Mouse (Mus musculus) CH12.LX (cell line): ENCODE data around the gene Sat1. TPM values are rescaled to one million over a fixed set of nuclear protein-coding genes. Genes with fewer than 3 reads are reported as not detected.

Experiments
- DNase-seq: peaks from one replicate; pipeline ENCODE4 v3.0.0-alpha.2; 2013; ENCODE audit errors: extremely low read depth
- H3K27ac ChIP-seq: 2 replicates; pipeline ENCODE4 v1.5.1; 2012; ENCODE audit warnings: low read depth, mild to moderate bottlenecking, control low read depth, moderate library complexity; ENCODE audit not compliant: insufficient read depth
- H3K27me3 ChIP-seq: replicated peaks from 2 replicates; pipeline ENCODE3; 2012; ENCODE audit warnings: inconsistent platforms
- H3K36me3 ChIP-seq, 2 experiments: replicated peaks in 1 of 2; 2 replicates each; pipeline versions ENCODE3 to v1.6.1; 2012; ENCODE audit warnings: inconsistent platforms in 1 of 2, low read length in 1 of 2, mild to moderate bottlenecking in 1 of 2, mixed read lengths in 1 of 2, moderate library complexity in 1 of 2; ENCODE audit not compliant: control insufficient read depth in 1 of 2, insufficient read depth in 1 of 2
- H3K4me1 ChIP-seq, 2 experiments: 2 replicates each; pipeline ENCODE4 v1.6.1; 2012; ENCODE audit warnings: inconsistent platforms in 1 of 2, moderate library complexity in 1 of 2; ENCODE audit not compliant: insufficient read depth in 2 of 2, control insufficient read depth in 1 of 2
- H3K4me2 ChIP-seq: 2 replicates; pipeline ENCODE4 v1.6.1; 2012; ENCODE audit warnings: low read depth, mild to moderate bottlenecking, control low read depth; ENCODE audit not compliant: poor library complexity, insufficient read depth, severe bottlenecking
- H3K4me3 ChIP-seq, 3 experiments: fragments of 150-350 bp in 1 of 3; sonication (generic) in 1 of 3; replicated peaks in 1 of 3; 2 replicates each; pipeline versions ENCODE3 to v1.5.1; 2011 to 2012; ENCODE audit warnings: low read depth in 2 of 3, low read length in 2 of 3, mild to moderate bottlenecking in 2 of 3, moderate library complexity in 2 of 3, control low read depth in 1 of 3, improper control_type of control experiment in 1 of 3, inconsistent platforms in 1 of 3, mixed read lengths in 1 of 3; ENCODE audit not compliant: poor library complexity in 1 of 3
- H3K79me2 ChIP-seq: replicated peaks from 2 replicates; pipeline ENCODE4 v1.6.1; 2012; ENCODE audit warnings: mild to moderate bottlenecking, moderate library complexity; ENCODE audit not compliant: control insufficient read depth, poor library complexity, insufficient read depth, severe bottlenecking; ENCODE audit errors: extremely low read depth
- H3K9ac ChIP-seq: 2 replicates; pipeline ENCODE4 v1.6.1; 2012; ENCODE audit warnings: low read depth, mild to moderate bottlenecking, control low read depth, moderate library complexity; ENCODE audit not compliant: insufficient read depth
- H3K9me3 ChIP-seq: replicated peaks from 2 replicates; pipeline ENCODE3; 2012; ENCODE audit warnings: low read length, inconsistent platforms, mixed read lengths
- CHD2 ChIP-seq: IDR thresholded peaks from 2 replicates; pipeline ENCODE4 v1.6.1; 2011; ENCODE audit warnings: low read length, improper control_type of control experiment
- E2F4 ChIP-seq: IDR thresholded peaks from 2 replicates; pipeline ENCODE4 v1.6.1; 2011; ENCODE audit warnings: low read depth, low read length, improper control_type of control experiment; ENCODE audit not compliant: insufficient replicate concordance
- EP300 ChIP-seq: IDR thresholded peaks from 2 replicates; pipeline ENCODE4 v1.6.1; 2011; ENCODE audit warnings: low read length, improper control_type of control experiment
- HCFC1 ChIP-seq: IDR thresholded peaks from 2 replicates; pipeline ENCODE4 v1.6.1; 2012; ENCODE audit warnings: low read depth, mild to moderate bottlenecking, inconsistent platforms, low read length, improper control_type of control experiment
- JUN ChIP-seq: IDR thresholded peaks from 2 replicates; pipeline ENCODE4 v1.6.1; 2011; ENCODE audit warnings: low read depth, mild to moderate bottlenecking, low read length, improper control_type of control experiment, moderate library complexity; ENCODE audit not compliant: insufficient read depth
- JUND ChIP-seq: conservative IDR thresholded peaks from 2 replicates; pipeline ENCODE4 v1.6.1; 2011; ENCODE audit warnings: low read depth, low read length, improper control_type of control experiment
- MAFK ChIP-seq: IDR thresholded peaks from 2 replicates; pipeline ENCODE4 v1.6.1; 2011; ENCODE audit warnings: low read length, improper control_type of control experiment; ENCODE audit not compliant: insufficient replicate concordance
- MAZ ChIP-seq: IDR thresholded peaks from 2 replicates; pipeline ENCODE4 v1.6.1; 2012; ENCODE audit warnings: low read depth, mild to moderate bottlenecking, inconsistent platforms, low read length, improper control_type of control experiment, moderate library complexity
- MXI1 ChIP-seq: IDR thresholded peaks from 2 replicates; pipeline ENCODE4 v1.6.1; 2011; ENCODE audit warnings: mild to moderate bottlenecking, low read depth, low read length, improper control_type of control experiment
- MYC ChIP-seq: IDR thresholded peaks from 2 replicates; pipeline ENCODE4 v1.6.1; 2011; ENCODE audit warnings: low read depth, mild to moderate bottlenecking, improper control_type of control experiment, low read length
- NELFE ChIP-seq: IDR thresholded peaks from 2 replicates; pipeline ENCODE4 v1.6.1; 2011; ENCODE audit warnings: low read depth, low read length, improper control_type of control experiment
- PAX5 ChIP-seq: IDR thresholded peaks from 2 replicates; pipeline ENCODE4 v1.6.1; 2012; ENCODE audit warnings: low read length, inconsistent platforms, mixed read lengths
- POLR2A ChIP-seq: IDR thresholded peaks from 2 replicates; pipeline ENCODE4 v1.6.1; 2011; ENCODE audit warnings: low read depth, mild to moderate bottlenecking, improper control_type of control experiment, low read length
- RAD21 ChIP-seq: IDR thresholded peaks from 2 replicates; pipeline ENCODE4 v1.6.1; 2011; ENCODE audit warnings: low read depth, mild to moderate bottlenecking, low read length, improper control_type of control experiment, moderate library complexity
- RCOR1 ChIP-seq: conservative IDR thresholded peaks from 2 replicates; pipeline ENCODE4 v1.6.1; 2012; ENCODE audit warnings: low read depth, mild to moderate bottlenecking, inconsistent platforms, low read length, improper control_type of control experiment
- SIN3A ChIP-seq: IDR thresholded peaks from 2 replicates; pipeline ENCODE4 v1.6.1; 2012; ENCODE audit warnings: low read length, improper control_type of control experiment, inconsistent platforms
- TCF12 ChIP-seq: IDR thresholded peaks from 2 replicates; pipeline ENCODE4 v1.6.1; 2014; ENCODE audit warnings: low read depth, mild to moderate bottlenecking, inconsistent platforms, low read length, improper control_type of control experiment
- ZC3H11A ChIP-seq: IDR thresholded peaks from 2 replicates; pipeline ENCODE4 v1.6.1; 2012; ENCODE audit warnings: low read depth, mild to moderate bottlenecking, inconsistent platforms, low read length, improper control_type of control experiment
- ZMIZ1 ChIP-seq: IDR thresholded peaks from 2 replicates; pipeline ENCODE4 v1.6.1; 2012; ENCODE audit warnings: low read depth, mild to moderate bottlenecking, inconsistent platforms, low read length, improper control_type of control experiment
- ZNF384 ChIP-seq: IDR thresholded peaks from 2 replicates; pipeline ENCODE4 v1.6.1; 2012; ENCODE audit warnings: low read depth, low read length, improper control_type of control experiment, inconsistent platforms
- dilution Hi-C: fragments of 300-500 bp; cut with MboI; formaldehyde crosslinking; loops from 2 replicates; pipeline ENCODE4 v1.14.3; 2020; ENCODE audit warnings: low sequenced_read_pairs; ENCODE audit not compliant: extremely low pct_unique_long_range_greater_than_20kb, extremely low pct_ligation_motif_present
- in situ Hi-C: fragments of 300-500 bp; cut with MboI; formaldehyde crosslinking; loops from 3 replicates; pipeline ENCODE4 v1.14.3; 2019; ENCODE audit warnings: low sequenced_read_pairs, low pct_ligation_motif_present, low pct_unique_long_range_greater_than_20kb, mixed read lengths
- polyA plus RNA-seq: library from polyadenylated mRNA; unstranded; fragments of >175 nt; gene quantifications from 2 replicates; pipeline ENCODE4 v1.2.1, GENCODE M21; 2012; ENCODE audit warnings: low read depth; ENCODE audit not compliant: insufficient read length
- total RNA-seq, 2 experiments: library from RNA; depleted of rRNA; stranded (reverse); fragments of 300-350 nt in 1 of 2; fragments of >200 nt in 1 of 2; gene quantifications; 2 replicates each; pipeline ENCODE4 v1.2.3; 2012 to 2014

The Sat1 gene
- total and polyA plus RNA-seq, 3 experiments = 58.3 to 112 (median 92.6) TPM

GRCm38 (mm10) chrX:155215501-155216248 lies 574 bp downstream of the Sat1 start:
- in situ Hi-C loops = no loop called here
- dilution Hi-C loops = no loop called here
- peak; percentile 20 for DNase-seq

GRCm38 (mm10) chrX:155214291-155215136 lies 1.7 kb downstream of the Sat1 start:
- dilution Hi-C loops = no loop called here
- Histone ChIP-seq H3K27ac (no peak overlapping the region), H3K9me3 (no peaks in the 10 kb centered on the region), H3K4me1 (no peaks in the 10 kb centered on the region; a peak in 1 of 4 replicates), H3K9ac (peak overlapping the region; percentile 80; the same call in 1 of the 2 replicates), H3K27me3 (no peaks in the 10 kb centered on the region), H3K36me3 (peaks cover 12 to 13% of the 10 kb centered on the region in 2 experiments), H3K79me2 (peaks cover 10% of the 10 kb centered on the region), H3K4me3 (peak overlapping the region; percentile 59 to 72 (median 65)), H3K4me2 (peak overlapping the region; percentile 56)
- peak; percentile 88 for TF ChIP-seq ZNF384
- TF ChIP-seq NELFE = no peak
- TF ChIP-seq TCF12 = no peak
- TF ChIP-seq RAD21 = no peak
- in situ Hi-C loops = no loop called here
- no peak for DNase-seq

More at GRCm38 (mm10) chrX:155215501-155216248, 574 bp downstream of the Sat1 start:
- Histone ChIP-seq H3K27ac (peak overlapping the region; percentile 76), H3K9me3 (no peaks in the 10 kb centered on the region), H3K27me3 (no peaks in the 10 kb centered on the region), H3K79me2 (peaks cover 10% of the 10 kb centered on the region), H3K4me1 (no peaks in the 10 kb centered on the region; a peak in 1 of 4 replicates), H3K9ac (peak overlapping the region; percentile 80), H3K36me3 (peaks cover 12 to 13% of the 10 kb centered on the region in 2 experiments), H3K4me3 (peak overlapping the region; percentile 65 to 75 (median 72)), H3K4me2 (peak overlapping the region; percentile 2; the same call in 1 of the 2 replicates)
- TF ChIP-seq MYC (no peak), SIN3A (peak; percentile 28), CHD2 (0 out of 2 replicates have a peak, but pooled peaks have one; percentile 34), MXI1 (peak; percentile 45; the same call in 1 of the 2 replicates), POLR2A (no peak), ZMIZ1 (peak; percentile 78)

- dilution Hi-C loops = no loop called here
- no peak overlapping the region for H3K27ac ChIP-seq
- H3K4me2 ChIP-seq = no peak overlapping the region
- H3K27me3 ChIP-seq = no peaks in the 10 kb centered on the region
- TF ChIP-seq RAD21 (no peak), RCOR1 (no peak), E2F4 (no peak), MYC (no peak), HCFC1 (no peak), EP300 (no peak), JUN (no peak), JUND (no peak), ZC3H11A (no peak), MAFK (no peak), ZMIZ1 (no peak), PAX5 (no peak), MAZ (no peak)
- TF ChIP-seq, all 38 proteins: peak for 0
- no peaks in the 10 kb centered on the region; a peak in 1 of 4 replicates for H3K4me1 ChIP-seq
- peaks cover 5 to 6% of the 10 kb centered on the region in 2 experiments for H3K36me3 ChIP-seq
- H3K9me3 ChIP-seq = no peaks in the 10 kb centered on the region
- no peak overlapping the region for H3K9ac ChIP-seq
- in situ Hi-C loops = no loop called here
- DNase-seq = no peak
- no peak overlapping the region for H3K4me3 ChIP-seq
- no peaks in the 10 kb centered on the region; the same call in 1 of the 2 replicates for H3K79me2 ChIP-seq
These were observed 7.6 kb downstream of the Sat1 start for GRCm38 (mm10) chrX:155208671-155209070.
